8 mouse cellular contexts compared by ENCODE assay signal in genomic region chrX:7679405-7680056, GRCm38 (mm10). TPM values are rescaled to one million over a fixed set of nuclear protein-coding genes. Genes with fewer than 3 reads are reported as not detected.
DNase-seq lines count a peak whose midpoint lies in the region; ATAC-seq and TF ChIP-seq lines count a peak whose summit lies in the region.

No protein-coding gene starts in this region.

- H3K36me3 ChIP-seq in hindbrain, postnatal 0 days (ENCODE audit: insufficient read depth, low read length), result no peaks in the 10 kb centered on the region
- H3K36me3 ChIP-seq in macrophage (ENCODE audit: inconsistent target), result no peaks in the 10 kb centered on the region

- 21% methylated on average over 27 of the region's 27 CpGs for WGBS in hindbrain, postnatal 0 days
- 23% methylated on average over 27 of the region's 27 CpGs for whole genome bisulfite sequencing in macrophage (ENCODE audit: missing documents)

- H3K4me1 ChIP-seq in hindbrain, postnatal 0 days (ENCODE audit: insufficient read depth, low read length), result no peaks in the 10 kb centered on the region

- no peak overlapping the region for H3K9ac ChIP-seq in hindbrain, postnatal 0 days (replicated peaks; ENCODE audit: low read length)

- peak overlapping the region; percentile 75 for H3K4me3 ChIP-seq in gastrocnemius, adult 2 months
- peak overlapping the region; percentile 19 for H3K4me3 ChIP-seq in hindbrain, postnatal 0 days (ENCODE audit: low read length)
- H3K4me3 ChIP-seq in left cerebral cortex, adult 2 months, result peak overlapping the region; percentile 37
- H3K4me3 ChIP-seq in macrophage (ENCODE audit: inconsistent target), result peak overlapping the region; percentile 6; the same call in 1 of the 2 replicates

- H3K27ac ChIP-seq in gastrocnemius, adult 2 months, result peak overlapping the region; percentile 90
- H3K27ac ChIP-seq in hindbrain, postnatal 0 days, result no peak overlapping the region
- no peak overlapping the region for H3K27ac ChIP-seq in left cerebral cortex, adult 2 months
- no peak overlapping the region for H3K27ac ChIP-seq in macrophage

- DNase-seq in gastrocnemius, adult 2 months, result peak; percentile 95
- DNase-seq in hindbrain, postnatal 0 days (ENCODE audit: low spot score), result peak; percentile 92
- DNase-seq in left cerebral cortex, adult 2 months (ENCODE audit: extremely low spot score in 1 of 2, low spot score in 2 of 2), result peak; percentile 82 to 84
- peak; percentile 71 for DNase-seq in retina, postnatal 7 days (ENCODE audit: low read depth, low spot score)
- peak; percentile 71 for DNase-seq in urinary bladder, adult 2 months (ENCODE audit: low spot score)

- TF ChIP-seq CTCF in gastrocnemius, adult 2 months (IDR thresholded peaks at IDR 0.05), result peak; percentile 93
- TF ChIP-seq CTCF in hindbrain, postnatal 0 days (IDR thresholded peaks at IDR 0.05; ENCODE audit: low read depth), result peak; percentile 82
- peak; percentile 81 for TF ChIP-seq CTCF in left cerebral cortex, adult 2 months (IDR thresholded peaks at IDR 0.05)

- no peaks in the 10 kb centered on the region for H3K79me2 ChIP-seq in macrophage (ENCODE audit: inconsistent target)

- peak; percentile 94 for ATAC-seq in activated CD4-positive, CD25-positive, alpha-beta regulatory T cell, adult 4 months
- ATAC-seq in common myeloid progenitor, adult 5-6 weeks (replicated peaks; ENCODE audit: low read depth, poor library complexity, severe bottlenecking), result peak; percentile 97
- ATAC-seq in hindbrain, postnatal 0 days, result peak; percentile 92

- intact Hi-C loops in gastrocnemius, adult 2 months (cut with DNase I), result no loop called here
- intact Hi-C loops in left cerebral cortex, adult 2 months (cut with DNase I), result loop anchor here (5.0 to 10.0 kb wide), 3 partner anchors 72 to 355 kb away; partner anchors contain the start of genes Cacna1f and Ccdc22

- no peaks in the 10 kb centered on the region for H3K9me3 ChIP-seq in hindbrain, postnatal 0 days (ENCODE audit: low read length)

- no peaks in the 10 kb centered on the region for H3K27me3 ChIP-seq in hindbrain, postnatal 0 days (ENCODE audit: insufficient read depth, low read length)

- peak overlapping the region; percentile 52 for H3K4me2 ChIP-seq in hindbrain, postnatal 0 days (ENCODE audit: low read depth, low read length)

RNA-seq across cellular contexts. Expression of gene Magix, which starts 1.5 kb away (rescaled TPM):
- polyA plus RNA-seq in activated CD4-positive, CD25-positive, alpha-beta regulatory T cell, adult 4 months (2017; shearing (Covaris generic)), result not detected
- total RNA-seq in common myeloid progenitor, adult 5-6 weeks (2017), result 0.68 TPM in 1 of 2 replicates, not detected in the other
- 10 to 100 TPM; 21.0 to 31.0 TPM for total RNA-seq in gastrocnemius, adult 2 months (2021)
- 4.2 TPM in 1 of 2 replicates, not detected in the other for total RNA-seq in hindbrain, postnatal 0 days (2014; rRNA removed)
- 0.18 and 0.29 TPM in 2 replicates for polyA plus RNA-seq in hindbrain, postnatal 0 days (2015; fragmentation: Nextera tagmentation; extraction: Ambion mirVana)
- total RNA-seq in left cerebral cortex, adult 2 months (2021), result under 1 TPM; 0.16 to 0.43 TPM
- not detected for total RNA-seq in macrophage (2018; cell fraction: chromatin; rRNA removed)
- not detected for total RNA-seq in macrophage (2018; cell fraction: cytosol; rRNA removed)
- not detected for total RNA-seq in macrophage (2018; cell fraction: nucleus; rRNA removed)
- 0.14 TPM in 1 of 3 replicates, not detected in the others for polyA plus RNA-seq in macrophage (2018)
- polyA plus RNA-seq in urinary bladder, adult 2 months (2012; rRNA removed), result 1.1 and 1.6 TPM in 2 replicates

RNA-seq across cellular contexts. Expression of gene Plp2, which starts 8.3 kb away (rescaled TPM):
- polyA plus RNA-seq in activated CD4-positive, CD25-positive, alpha-beta regulatory T cell, adult 4 months (2017; shearing (Covaris generic)), result 100 to 1,000 TPM; 196 to 200 TPM
- total RNA-seq in common myeloid progenitor, adult 5-6 weeks (2017), result 42.5 and 44.7 TPM in 2 replicates
- 10 to 100 TPM; 23.8 to 42.7 TPM for total RNA-seq in gastrocnemius, adult 2 months (2021)
- total RNA-seq in hindbrain, postnatal 0 days (2014; rRNA removed), result 12.9 and 27.7 TPM in 2 replicates
- 25.2 and 26.5 TPM in 2 replicates for polyA plus RNA-seq in hindbrain, postnatal 0 days (2015; fragmentation: Nextera tagmentation; extraction: Ambion mirVana)
- total RNA-seq in left cerebral cortex, adult 2 months (2021), result 1 to 10 TPM; 6.5 to 8.8 TPM
- total RNA-seq in macrophage (2018; cell fraction: chromatin; rRNA removed), result 10 to 100 TPM in 7 of 26 experiments, 1 to 10 TPM in 17, under 1 TPM in 1, not detected in 1; 1.00 to 20.2 (median 7.3) TPM
- total RNA-seq in macrophage (2018; cell fraction: cytosol; rRNA removed), result 100 to 1,000 TPM in 9 of 26 experiments, 10 to 100 TPM in 17; 48.2 to 120 (median 92.1) TPM
- 100 to 1,000 TPM in 1 of 26 experiments, 10 to 100 TPM in 25; 11.9 to 121 (median 30.6) TPM for total RNA-seq in macrophage (2018; cell fraction: nucleus; rRNA removed)
- 83.8 to 185 TPM (median 133 TPM) in 3 replicates for polyA plus RNA-seq in macrophage (2018)
- polyA plus RNA-seq in urinary bladder, adult 2 months (2012; rRNA removed), result 233 and 234 TPM in 2 replicates

RNA-seq across cellular contexts. Expression of gene Gpkow, which starts 17.4 kb away (rescaled TPM):
- 10 to 100 TPM; 44.6 to 54.1 TPM for polyA plus RNA-seq in activated CD4-positive, CD25-positive, alpha-beta regulatory T cell, adult 4 months (2017; shearing (Covaris generic))
- total RNA-seq in common myeloid progenitor, adult 5-6 weeks (2017), result 19.6 and 22.4 TPM in 2 replicates
- total RNA-seq in gastrocnemius, adult 2 months (2021), result 10 to 100 TPM; 12.5 to 15.3 TPM
- 11.0 and 12.0 TPM in 2 replicates for total RNA-seq in hindbrain, postnatal 0 days (2014; rRNA removed)
- polyA plus RNA-seq in hindbrain, postnatal 0 days (2015; fragmentation: Nextera tagmentation; extraction: Ambion mirVana), result 38.4 and 38.8 TPM in 2 replicates
- 10 to 100 TPM; 32.9 to 34.5 TPM for total RNA-seq in left cerebral cortex, adult 2 months (2021)
- 10 to 100 TPM; 17.8 to 49.2 (median 31.2) TPM for total RNA-seq in macrophage (2018; cell fraction: chromatin; rRNA removed)
- 10 to 100 TPM; 24.2 to 34.3 (median 29.6) TPM for total RNA-seq in macrophage (2018; cell fraction: cytosol; rRNA removed)
- 10 to 100 TPM; 17.6 to 41.0 (median 26.6) TPM for total RNA-seq in macrophage (2018; cell fraction: nucleus; rRNA removed)
- polyA plus RNA-seq in macrophage (2018), result 27.4 to 38.3 TPM (median 28.0 TPM) in 3 replicates
- polyA plus RNA-seq in urinary bladder, adult 2 months (2012; rRNA removed), result 20.6 and 21.9 TPM in 2 replicates

RNA-seq across cellular contexts. Expression of gene Prickle3, which starts 22.5 kb away (rescaled TPM):
- polyA plus RNA-seq in activated CD4-positive, CD25-positive, alpha-beta regulatory T cell, adult 4 months (2017; shearing (Covaris generic)), result 1 to 10 TPM; 6.3 TPM
- total RNA-seq in common myeloid progenitor, adult 5-6 weeks (2017), result 3.4 and 4.6 TPM in 2 replicates
- 10 to 100 TPM; 23.6 to 26.6 TPM for total RNA-seq in gastrocnemius, adult 2 months (2021)
- 1.6 and 1.8 TPM in 2 replicates for total RNA-seq in hindbrain, postnatal 0 days (2014; rRNA removed)
- 1.1 and 1.6 TPM in 2 replicates for polyA plus RNA-seq in hindbrain, postnatal 0 days (2015; fragmentation: Nextera tagmentation; extraction: Ambion mirVana)
- 1 to 10 TPM; 1.1 to 2.4 TPM for total RNA-seq in left cerebral cortex, adult 2 months (2021)
- total RNA-seq in macrophage (2018; cell fraction: chromatin; rRNA removed), result 10 to 100 TPM; 10.6 to 43.9 (median 22.7) TPM
- total RNA-seq in macrophage (2018; cell fraction: cytosol; rRNA removed), result 1 to 10 TPM; 1.3 to 4.3 (median 2.7) TPM
- total RNA-seq in macrophage (2018; cell fraction: nucleus; rRNA removed), result 10 to 100 TPM in 20 of 26 experiments, 1 to 10 TPM in 6; 4.4 to 26.9 (median 12.8) TPM
- polyA plus RNA-seq in macrophage (2018), result 3.0 to 3.4 TPM (median 3.2 TPM) in 3 replicates
- 12.1 and 16.3 TPM in 2 replicates for polyA plus RNA-seq in urinary bladder, adult 2 months (2012; rRNA removed)

RNA-seq across cellular contexts. Expression of gene Wdr45, which starts 34.6 kb away (rescaled TPM):
- 10 to 100 TPM; 38.9 to 48.2 TPM for polyA plus RNA-seq in activated CD4-positive, CD25-positive, alpha-beta regulatory T cell, adult 4 months (2017; shearing (Covaris generic))
- 31.1 and 31.9 TPM in 2 replicates for total RNA-seq in common myeloid progenitor, adult 5-6 weeks (2017)
- total RNA-seq in gastrocnemius, adult 2 months (2021), result 10 to 100 TPM; 31.1 to 37.6 TPM
- total RNA-seq in hindbrain, postnatal 0 days (2014; rRNA removed), result 33.2 and 40.6 TPM in 2 replicates
- polyA plus RNA-seq in hindbrain, postnatal 0 days (2015; fragmentation: Nextera tagmentation; extraction: Ambion mirVana), result 34.0 and 36.4 TPM in 2 replicates
- 10 to 100 TPM; 61.0 to 68.9 TPM for total RNA-seq in left cerebral cortex, adult 2 months (2021)
- 10 to 100 TPM in 24 of 26 experiments, 1 to 10 TPM in 2; 9.4 to 76.2 (median 31.1) TPM for total RNA-seq in macrophage (2018; cell fraction: chromatin; rRNA removed)
- total RNA-seq in macrophage (2018; cell fraction: cytosol; rRNA removed), result 10 to 100 TPM in 23 of 26 experiments, 1 to 10 TPM in 3; 9.4 to 26.5 (median 13.8) TPM
- total RNA-seq in macrophage (2018; cell fraction: nucleus; rRNA removed), result 10 to 100 TPM in 23 of 26 experiments, 1 to 10 TPM in 3; 6.8 to 45.1 (median 14.4) TPM
- polyA plus RNA-seq in macrophage (2018), result 9.5 to 25.3 TPM (median 21.1 TPM) in 3 replicates
- 48.8 and 56.1 TPM in 2 replicates for polyA plus RNA-seq in urinary bladder, adult 2 months (2012; rRNA removed)

Comparison
In these comparisons a context has a peak if more than half of its experiments do, and no peak if none do; other contexts are left out.
1. H3K4me3 ChIP-seq: peak in every context shown above with its lines; median percentile 75 in gastrocnemius, adult 2 months; 37 in left cerebral cortex, adult 2 months; 19 in hindbrain, postnatal 0 days; 6 in macrophage.